Mouse (Mus musculus) neural tube, embryonic 10.5 days (tissue): ENCODE results near the gene Macrod2.

Source experiments
- DNase-seq: peaks from one replicate; pipeline ENCODE4 v3.0.0-alpha.2; 2017; ENCODE audit warnings: low spot score; ENCODE audit errors: extremely low spot score

The Macrod2 gene

GRCm38 (mm10) chr2:141913486-141913885 is 1518.4 kb downstream of the Macrod2 start:
- DNase-seq: no peak

GRCm38 (mm10) chr2:141913894-141914293 is 1518.8 kb downstream of the Macrod2 start:
- no peak for DNase-seq

- no peak for DNase-seq
Measured at GRCm38 (mm10) chr2:141920377-141920992, 1525.4 kb downstream of the Macrod2 start.

GRCm38 (mm10) chr2:141935130-141935529 is 1540.0 kb downstream of the Macrod2 start:
- no peak for DNase-seq

GRCm38 (mm10) chr2:141954795-141955194 is 1559.7 kb downstream of the Macrod2 start:
- no peak for DNase-seq

GRCm38 (mm10) chr2:141955197-141955596 is 1560.1 kb downstream of the Macrod2 start:
- no peak for DNase-seq

DNA sequence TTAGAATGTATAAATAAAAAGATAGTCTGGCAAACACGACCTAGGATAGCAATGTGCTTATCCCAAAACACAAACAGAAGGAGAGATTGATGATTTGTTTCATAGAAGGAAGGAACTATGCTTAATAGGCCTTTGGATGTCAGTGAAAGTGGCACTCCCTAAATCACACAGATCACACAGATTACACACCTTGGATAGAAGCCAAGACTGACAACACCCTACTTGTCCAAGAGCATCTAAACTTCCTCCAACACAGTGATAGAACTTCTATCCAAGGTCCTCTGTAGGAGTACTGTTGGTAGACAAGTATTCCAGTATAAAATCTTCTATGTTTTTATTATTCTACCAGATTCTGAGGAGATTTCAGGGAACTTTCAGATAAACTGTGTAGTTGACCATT is 1567.8 kb downstream of the Macrod2 start:
- DNase-seq: no peak

- no peak for DNase-seq
Measured at GRCm38 (mm10) chr2:141983664-141984395, 1588.7 kb downstream of the Macrod2 start.

GRCm38 (mm10) chr2:141998901-141999300 is 1603.8 kb downstream of the Macrod2 start:
- DNase-seq: no peak

DNA sequence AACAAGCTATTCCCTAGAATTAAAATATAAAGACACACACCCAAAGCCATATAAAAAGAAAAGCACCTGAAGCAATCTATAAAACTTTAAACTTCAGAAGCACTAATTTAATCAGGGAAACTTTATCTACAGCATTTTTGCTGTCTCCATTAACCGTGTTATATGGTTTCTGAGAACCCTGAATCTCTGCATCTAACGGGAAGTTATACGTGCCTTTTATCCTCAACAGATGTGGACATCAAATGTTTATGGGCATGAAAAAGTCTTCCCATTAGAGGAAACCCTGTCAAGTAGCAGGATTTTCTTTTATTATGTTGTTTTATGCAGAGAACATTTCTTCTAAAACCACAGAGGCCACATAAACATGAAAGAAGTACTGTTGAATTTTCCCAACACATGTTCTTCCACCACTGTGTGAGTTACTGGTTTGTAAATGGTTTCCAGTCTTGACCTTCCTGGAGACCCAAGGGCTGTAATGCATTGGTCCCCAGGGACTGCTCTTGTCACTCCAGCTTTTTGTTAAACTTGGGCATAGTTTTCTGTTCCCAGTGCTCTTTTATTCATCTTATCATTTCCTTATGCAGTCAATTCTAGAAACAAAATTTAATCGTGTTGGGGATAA is 1629.5 kb downstream of the Macrod2 start:
- DNase-seq: no peak

DNA sequence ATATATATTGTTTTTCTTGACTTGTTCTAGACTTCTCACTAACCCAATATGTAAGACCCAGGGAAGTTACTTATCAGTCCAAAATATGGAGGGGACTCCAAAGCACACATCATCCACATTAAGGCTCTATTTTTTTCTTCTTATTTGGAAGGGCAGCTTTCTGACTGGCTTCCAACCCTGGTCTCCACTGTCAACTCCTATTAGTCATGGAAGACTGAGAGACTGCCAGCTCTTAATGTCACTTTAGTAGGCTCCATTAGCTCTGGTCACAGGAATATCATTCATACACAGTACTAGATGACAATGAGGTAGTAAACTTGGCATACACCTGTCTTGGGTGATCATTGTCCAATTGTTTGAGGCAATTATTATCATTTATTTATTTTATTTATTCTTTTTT is 1631.6 kb downstream of the Macrod2 start:
- DNase-seq: no peak

DNA sequence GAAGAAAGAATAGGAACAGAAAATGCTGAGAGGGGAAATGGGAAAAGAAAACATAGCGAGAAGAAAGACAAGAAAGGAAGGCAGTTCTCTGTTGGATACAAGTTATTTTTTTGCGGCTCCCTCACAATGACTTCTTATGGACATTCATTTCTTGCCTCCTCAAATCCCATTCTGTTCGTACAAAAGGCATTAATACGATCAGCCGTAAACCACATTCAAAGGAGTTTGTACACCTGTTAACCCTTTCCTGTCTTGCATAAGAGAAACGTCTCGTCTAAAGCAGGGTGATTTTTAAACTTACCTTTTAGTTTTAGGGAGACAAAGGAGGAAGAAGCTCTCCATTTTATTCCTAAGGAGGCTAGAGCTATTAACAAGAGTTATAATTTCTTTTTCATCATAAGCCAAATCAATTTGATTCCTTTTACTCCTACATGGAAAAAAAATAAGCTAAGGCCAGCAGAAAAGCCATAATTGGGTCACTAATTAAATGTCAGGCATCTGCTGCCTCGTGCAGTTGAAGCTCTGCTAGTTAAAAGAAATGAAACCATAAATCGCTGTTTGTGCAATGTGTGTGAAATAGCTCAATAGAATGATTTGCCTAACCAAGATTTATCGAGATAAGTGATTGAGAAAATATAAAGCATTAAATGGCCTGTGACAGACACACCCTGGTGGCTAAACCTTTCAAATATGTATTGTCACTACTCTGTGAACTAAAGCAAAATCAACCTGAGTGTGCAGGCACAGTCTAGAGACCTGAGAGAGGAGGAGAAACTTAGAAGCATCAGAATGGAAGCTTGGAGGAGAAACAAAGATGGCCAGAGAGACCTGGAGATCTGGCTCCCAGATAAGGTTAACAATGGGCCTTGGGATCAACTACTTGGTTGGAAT is 1635.9 kb downstream of the Macrod2 start:
- no peak for DNase-seq

GRCm38 (mm10) chr2:142055576-142055975 is 1660.5 kb downstream of the Macrod2 start:
- no peak for DNase-seq

- DNase-seq: no peak
Measured at GRCm38 (mm10) chr2:142057889-142058750, 1663.0 kb downstream of the Macrod2 start.

- DNase-seq: no peak
Measured at GRCm38 (mm10) chr2:142058751-142059090, 1663.6 kb downstream of the Macrod2 start.

- DNase-seq: no peak
Measured at GRCm38 (mm10) chr2:142108947-142109346, 1713.8 kb downstream of the Macrod2 start.

- no peak for DNase-seq
Measured at GRCm38 (mm10) chr2:142116623-142117022, 1721.5 kb downstream of the Macrod2 start.

DNA sequence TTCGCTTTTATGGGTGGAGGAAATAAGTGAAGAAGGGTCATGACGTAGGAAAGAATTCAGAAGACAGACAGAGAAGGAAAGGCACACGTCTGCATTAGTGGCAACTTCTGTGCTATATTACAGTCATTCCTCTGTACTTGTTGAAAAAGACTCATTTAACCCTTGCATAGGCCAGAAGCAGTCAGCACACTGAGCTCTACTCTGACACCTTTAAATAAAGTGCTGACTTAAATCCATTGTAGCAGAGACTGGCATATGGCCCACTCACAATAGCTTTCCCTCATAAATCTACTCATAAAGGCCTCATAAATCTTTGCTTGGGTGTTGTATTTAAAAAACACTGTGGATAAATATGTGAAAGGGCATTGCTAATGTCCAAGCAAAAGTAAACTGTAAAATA is 1733.0 kb downstream of the Macrod2 start:
- no peak for DNase-seq

GRCm38 (mm10) chr2:142129166-142129565 is 1734.1 kb downstream of the Macrod2 start:
- no peak for DNase-seq

- no peak for DNase-seq
Measured at GRCm38 (mm10) chr2:142149310-142149709, 1754.2 kb downstream of the Macrod2 start.
